Mouse (Mus musculus) kidney, adult 2 months (tissue): ENCODE data around the gene Hk3.

Experiments
- CTCF ChIP-seq: fragments of 200-500 bp; conservative IDR thresholded peaks from 2 replicates; pipeline ENCODE4 v1.5.1; 2011; ENCODE audit warnings: low read depth, mild to moderate bottlenecking, control low read depth, low read length, moderate library complexity, mixed read lengths; ENCODE audit not compliant: insufficient read depth, insufficient read length
- POLR2A ChIP-seq: fragments of 200-500 bp; IDR thresholded peaks from one replicate; pipeline ENCODE4 v1.6.1; 2011; ENCODE audit warnings: low read depth, low read length, control low read depth

DNA sequence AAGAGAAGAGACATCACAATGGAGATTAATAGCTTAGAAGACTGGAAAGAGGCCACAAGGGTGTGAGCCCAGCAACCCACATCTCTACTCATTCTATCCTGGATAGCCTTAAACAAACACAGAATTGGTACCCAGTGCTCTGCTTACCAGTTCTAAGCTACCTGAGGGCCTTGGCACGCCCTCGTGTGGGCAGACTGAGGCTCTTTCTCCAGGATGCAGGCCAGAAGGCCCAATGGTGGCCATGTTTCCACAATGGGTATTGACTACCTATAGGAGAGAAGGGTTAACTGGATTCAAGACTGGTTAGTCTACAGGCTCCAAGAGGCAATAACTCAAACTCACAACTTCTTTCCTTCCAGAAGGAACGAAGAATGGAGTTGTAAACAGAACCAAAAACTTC lies 2.0 kb downstream of the Hk3 start:
- TF ChIP-seq POLR2A (no peak), CTCF (no peak)
